Mouse (Mus musculus) thymus, adult 2 months (tissue): ENCODE results near the gene Pdk2. TPM values are rescaled to one million over a fixed set of nuclear protein-coding genes. Genes with fewer than 3 reads are reported as not detected.

Source experiments
- DNase-seq: peaks from one replicate; pipeline ENCODE4 v3.0.0; 2021
- H3K27ac ChIP-seq: fragments of 200-500 bp; 2 replicates; pipeline ENCODE4 v1.5.1; 2012; ENCODE audit warnings: low read length, control low read depth; ENCODE audit not compliant: control insufficient read depth, insufficient read depth
- H3K27me3 ChIP-seq: fragments of 200-500 bp; 2 replicates; pipeline ENCODE4 v1.6.1; 2012; ENCODE audit warnings: mild to moderate bottlenecking, low read length, moderate library complexity, mixed read lengths; ENCODE audit not compliant: control insufficient read depth, insufficient read depth
- H3K36me3 ChIP-seq: fragments of 200-500 bp; 2 replicates; pipeline ENCODE4 v1.6.1; 2012; ENCODE audit warnings: mild to moderate bottlenecking, low read length, moderate library complexity; ENCODE audit not compliant: control insufficient read depth, insufficient read depth
- H3K4me1 ChIP-seq: fragments of 200-500 bp; replicated peaks from 2 replicates; pipeline ENCODE4 v1.6.1; 2012; ENCODE audit warnings: low read length; ENCODE audit not compliant: control insufficient read depth, insufficient read depth
- H3K4me3 ChIP-seq: fragments of 200-500 bp; 2 replicates; pipeline ENCODE4 v1.5.1; 2012; ENCODE audit warnings: mild to moderate bottlenecking, low read length, control low read depth, moderate library complexity; ENCODE audit not compliant: control insufficient read depth, insufficient read depth
- CTCF ChIP-seq: fragments of 200-500 bp; IDR thresholded peaks from 2 replicates; pipeline ENCODE4 v1.5.1; 2012; ENCODE audit warnings: mild to moderate bottlenecking, control low read depth, low read length, moderate library complexity, borderline replicate concordance; ENCODE audit not compliant: control insufficient read depth, poor library complexity, insufficient read depth; ENCODE audit errors: extremely low read depth
- POLR2A ChIP-seq: fragments of 200-500 bp; IDR thresholded peaks from 2 replicates; pipeline ENCODE4 v1.6.1; 2012; ENCODE audit warnings: mild to moderate bottlenecking, low read length, control low read depth, moderate library complexity; ENCODE audit not compliant: control insufficient read depth, poor library complexity, insufficient read depth; ENCODE audit errors: extremely low read depth
- WGBS: fragments of 180-500 bp; shearing (Covaris S2); methylation state at CpG from one replicate; pipeline ENCODE4 v1.1.7; 2018; 5-methylcytosine and 5-hydroxymethylcytosine counted together
- polyA plus RNA-seq: library from polyadenylated mRNA; depleted of rRNA; stranded (reverse); fragments of >200 nt; gene quantifications from 2 replicates; pipeline ENCODE4 v1.2.3, GENCODE M21; 2012

Pdk2 gene
- polyA plus RNA-seq, 1 experiment: 55.0 TPM

DNA sequence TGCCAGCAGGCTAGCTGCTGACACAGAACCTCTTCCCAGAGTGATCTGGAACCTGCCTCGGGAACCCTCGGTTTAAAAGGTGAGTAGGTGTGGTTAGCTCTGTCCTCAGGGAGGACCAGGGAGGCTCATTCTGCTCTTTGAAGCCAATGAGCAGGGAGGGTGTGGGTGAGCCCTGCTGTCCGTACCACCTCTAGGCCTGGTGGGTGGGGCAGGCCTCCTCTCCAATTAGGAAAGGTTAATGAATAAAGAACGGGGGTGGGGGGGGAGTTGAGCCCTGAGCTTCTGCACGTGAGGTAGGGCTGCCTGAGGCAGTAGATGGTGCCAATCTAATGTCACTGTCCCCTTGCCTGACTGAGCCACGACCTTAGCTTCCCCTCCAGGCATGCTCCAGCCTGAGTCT lies 8.2 kb downstream of the Pdk2 start:
- Histone ChIP-seq H3K4me3 (no peak overlapping the region), H3K36me3 (no peaks in the 10 kb centered on the region), H3K4me1 (no peaks in the 10 kb centered on the region), H3K27ac (no peak overlapping the region), H3K27me3 (no peaks in the 10 kb centered on the region)
- TF ChIP-seq POLR2A: no peak
- no peak for TF ChIP-seq CTCF
- no peak for DNase-seq
- WGBS: 85% methylated on average over 6 of the region's 6 CpGs

DNA sequence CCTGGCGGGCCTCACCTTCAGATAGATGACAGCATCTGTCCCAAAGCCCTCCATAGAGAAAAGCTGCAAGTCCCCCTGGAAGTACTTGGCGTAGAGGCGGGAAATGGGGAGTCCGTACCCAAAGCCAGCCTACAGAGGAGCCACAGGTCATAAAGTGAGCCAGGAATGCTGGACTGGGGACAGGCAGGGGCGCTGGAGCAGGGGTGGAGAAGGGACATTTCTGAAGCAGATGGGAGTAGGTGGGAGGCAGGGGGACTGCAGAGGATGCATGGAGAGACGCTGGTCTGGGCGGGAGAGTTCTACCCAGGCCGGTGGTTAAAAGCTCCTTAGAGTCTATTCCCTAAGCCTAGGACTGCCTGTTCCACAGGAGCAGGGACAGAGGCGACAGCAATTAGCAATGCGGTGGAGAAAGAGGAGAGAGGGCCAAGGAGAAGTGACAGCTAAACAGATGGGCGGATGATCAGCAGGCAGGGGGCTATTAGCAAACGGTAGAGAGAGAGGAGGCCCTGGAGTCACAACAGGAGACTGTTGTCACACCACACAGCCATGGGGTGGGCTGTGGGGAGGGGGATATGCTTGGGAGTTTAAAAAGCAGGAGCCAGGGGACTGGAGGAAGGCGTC lies 13.2 kb downstream of the Pdk2 start:
- H3K27me3 ChIP-seq: no peaks in the 10 kb centered on the region
- TF ChIP-seq CTCF: no peak
- TF ChIP-seq POLR2A: no peak
- no peaks in the 10 kb centered on the region for H3K4me1 ChIP-seq
- no peak for DNase-seq
- H3K36me3 ChIP-seq: no peaks in the 10 kb centered on the region
- no peak overlapping the region for H3K4me3 ChIP-seq
- 94% methylated on average over 13 of the region's 13 CpGs for WGBS
- H3K27ac ChIP-seq: no peak overlapping the region

DNA sequence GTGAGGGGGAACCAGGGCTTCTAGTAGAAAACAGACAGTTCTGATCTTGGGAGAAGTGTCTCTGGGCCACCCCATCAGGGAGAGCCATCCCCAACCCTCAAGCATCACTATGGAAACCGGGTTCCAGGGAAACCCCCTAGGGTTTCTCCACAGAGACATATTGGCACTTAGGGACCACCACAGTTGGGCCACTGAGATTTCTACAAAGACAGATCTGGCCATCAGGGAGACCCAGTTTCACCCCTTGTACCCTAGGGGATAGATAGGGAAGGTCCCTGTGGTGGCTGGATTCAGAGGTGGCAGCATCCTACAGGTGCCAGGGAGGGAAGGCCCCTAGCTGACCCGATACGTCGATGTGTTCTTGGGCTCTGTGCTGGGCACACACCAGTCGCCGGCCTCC lies 14.3 kb downstream of the Pdk2 start:
- H3K36me3 ChIP-seq: no peaks in the 10 kb centered on the region
- 86% methylated on average over 6 of the region's 6 CpGs for WGBS
- no peak for DNase-seq
- no peak overlapping the region for H3K27ac ChIP-seq
- H3K27me3 ChIP-seq: no peaks in the 10 kb centered on the region
- TF ChIP-seq CTCF (no peak), POLR2A (no peak)
- no peak overlapping the region for H3K4me3 ChIP-seq
- H3K4me1 ChIP-seq: no peaks in the 10 kb centered on the region

DNA sequence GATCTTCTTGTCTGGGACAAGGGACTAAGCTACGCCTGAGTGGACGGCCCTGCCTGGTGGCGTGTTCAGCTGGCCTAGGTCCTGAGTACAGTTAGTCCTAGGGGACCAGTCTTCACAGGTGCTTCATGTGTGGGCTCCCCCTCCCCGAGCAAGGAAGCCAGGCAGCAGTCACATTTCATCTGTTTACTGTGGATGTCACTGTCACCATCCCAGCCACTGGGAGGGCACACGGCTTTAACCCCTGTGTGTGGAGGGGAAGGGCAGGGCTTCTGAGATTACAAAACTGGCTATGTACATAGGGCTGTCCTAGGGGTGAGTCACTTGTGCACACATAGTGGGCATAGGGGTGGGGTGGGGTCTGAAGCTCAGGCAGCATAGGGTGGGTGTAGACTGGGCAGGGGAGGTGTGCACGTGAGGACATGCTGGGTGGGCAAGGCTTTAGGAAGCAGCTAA lies 15.0 kb downstream of the Pdk2 start:
- Histone ChIP-seq H3K36me3 (no peaks in the 10 kb centered on the region), H3K27ac (no peak overlapping the region), H3K27me3 (no peaks in the 10 kb centered on the region), H3K4me3 (no peak overlapping the region), H3K4me1 (no peaks in the 10 kb centered on the region)
- TF ChIP-seq POLR2A: no peak
- TF ChIP-seq CTCF: no peak
- no peak for DNase-seq
- WGBS: 88% methylated on average over 6 of the region's 6 CpGs

DNA sequence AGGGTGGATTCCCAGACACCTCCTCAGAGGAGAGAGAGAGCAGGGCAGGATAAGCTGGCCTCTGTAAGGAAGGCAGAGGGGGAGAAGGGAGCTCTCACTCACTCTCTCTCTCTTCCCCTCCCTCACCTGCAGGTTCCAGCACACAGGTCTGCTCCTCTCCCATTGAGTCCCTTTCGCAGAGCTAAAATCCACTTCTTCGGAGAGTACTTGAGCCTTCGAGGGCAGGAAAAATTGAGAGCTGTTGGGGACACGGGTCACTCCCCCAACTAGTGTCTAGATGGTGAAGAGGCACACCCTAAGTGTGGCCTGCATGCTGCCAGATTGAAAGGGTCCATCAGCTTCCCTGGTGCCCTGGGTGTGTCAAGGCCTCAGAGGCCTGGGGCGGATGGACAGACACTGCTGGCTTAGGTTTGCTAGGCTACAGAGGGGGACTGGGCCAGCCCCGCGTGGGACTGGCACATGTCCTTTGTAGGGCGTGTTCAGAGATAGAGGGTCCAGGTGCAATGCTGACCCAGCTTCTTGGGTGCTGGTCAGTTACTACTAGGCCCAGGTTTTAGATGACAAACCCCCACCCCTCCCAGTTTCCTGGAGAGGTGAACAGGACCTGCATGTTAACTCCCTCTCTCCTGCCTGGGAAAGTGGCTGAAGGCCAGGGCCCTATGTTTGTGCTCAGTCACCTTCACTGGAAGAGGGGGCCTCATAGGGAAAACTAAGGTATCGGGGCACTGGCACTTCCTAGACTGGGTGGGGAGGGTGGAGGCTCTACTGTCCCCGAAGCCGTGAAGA lies 15.7 kb downstream of the Pdk2 start:
- Histone ChIP-seq H3K27ac (no peak overlapping the region), H3K36me3 (no peaks in the 10 kb centered on the region), H3K27me3 (no peaks in the 10 kb centered on the region), H3K4me3 (no peak overlapping the region), H3K4me1 (no peaks in the 10 kb centered on the region)
- no peak for DNase-seq
- TF ChIP-seq CTCF (no peak), POLR2A (no peak)
- WGBS: 92% methylated on average over 11 of the region's 11 CpGs

DNA sequence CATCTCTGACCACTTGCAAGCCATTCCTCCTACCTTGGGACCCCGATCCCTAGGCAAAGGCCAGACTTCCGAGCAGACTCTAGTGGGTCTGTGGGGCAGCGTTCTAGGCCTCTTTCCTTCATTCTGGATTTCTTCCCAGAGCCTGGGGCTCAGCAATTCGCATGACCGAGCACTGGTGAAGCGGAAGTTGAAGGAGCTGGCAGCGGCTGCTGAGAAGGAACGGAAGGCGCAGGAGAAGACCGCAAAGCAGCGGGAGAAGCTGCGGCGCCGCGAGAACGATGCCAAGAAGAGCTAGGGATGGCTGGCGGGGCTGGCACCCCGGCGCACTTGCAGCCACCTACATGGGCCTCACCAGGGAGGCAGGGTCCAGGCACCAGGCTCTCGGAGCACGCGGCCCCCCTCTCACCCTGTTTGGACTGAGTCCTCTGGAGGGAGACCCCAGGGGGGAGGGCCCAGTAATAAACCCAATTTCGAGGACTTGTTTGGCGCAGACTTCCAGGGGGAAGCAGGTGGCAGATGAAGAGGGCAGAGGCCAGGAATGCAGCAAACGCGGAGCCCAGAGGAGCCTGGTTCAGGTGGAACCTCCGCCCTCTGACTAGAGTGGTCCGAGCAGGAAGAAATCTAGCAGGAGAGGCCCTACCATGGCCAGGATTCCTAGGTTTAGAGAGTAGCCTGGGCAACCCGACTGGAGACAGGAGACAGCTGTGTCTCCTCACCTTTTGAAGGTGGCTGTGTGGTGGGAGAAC lies 16.5 kb downstream of the Pdk2 start:
- H3K27ac ChIP-seq: no peak overlapping the region
- H3K4me3 ChIP-seq: no peak overlapping the region
- no peaks in the 10 kb centered on the region for H3K4me1 ChIP-seq
- no peak for DNase-seq
- H3K27me3 ChIP-seq: no peaks in the 10 kb centered on the region
- 84% methylated on average over 29 of the region's 29 CpGs for WGBS
- no peaks in the 10 kb centered on the region for H3K36me3 ChIP-seq
- TF ChIP-seq POLR2A (no peak), CTCF (no peak)

- H3K36me3 ChIP-seq: no peaks in the 10 kb centered on the region
- no peaks in the 10 kb centered on the region for H3K4me1 ChIP-seq
Observed at GRCm38 (mm10) chr11:95023481-95023880, 17.7 kb downstream of the Pdk2 start.

More at GRCm38 (mm10) chr11:95023481-95023880, 17.7 kb downstream of the Pdk2 start:
- no peaks in the 10 kb centered on the region for H3K27me3 ChIP-seq
- no peak overlapping the region for H3K4me3 ChIP-seq
- no peak for DNase-seq
- TF ChIP-seq CTCF (no peak), POLR2A (no peak)
- 95% methylated on average over 9 of the region's 9 CpGs for WGBS
- no peak overlapping the region for H3K27ac ChIP-seq
